Mouse (Mus musculus): Measurements from ENCODE around the gene Nlgn2. TPM values are rescaled to one million over a fixed set of nuclear protein-coding genes. Genes with fewer than 3 reads are reported as not detected.

Gene Nlgn2
- polyA plus RNA-seq (2012; rRNA removed): 19.8 and 19.9 TPM in 2 replicates

GRCm38 (mm10) chr11:69837604-69837951 is at the start of gene Nlgn2:
Nlgn2 (minus strand) TSS chr11:69837784.

DNA sequence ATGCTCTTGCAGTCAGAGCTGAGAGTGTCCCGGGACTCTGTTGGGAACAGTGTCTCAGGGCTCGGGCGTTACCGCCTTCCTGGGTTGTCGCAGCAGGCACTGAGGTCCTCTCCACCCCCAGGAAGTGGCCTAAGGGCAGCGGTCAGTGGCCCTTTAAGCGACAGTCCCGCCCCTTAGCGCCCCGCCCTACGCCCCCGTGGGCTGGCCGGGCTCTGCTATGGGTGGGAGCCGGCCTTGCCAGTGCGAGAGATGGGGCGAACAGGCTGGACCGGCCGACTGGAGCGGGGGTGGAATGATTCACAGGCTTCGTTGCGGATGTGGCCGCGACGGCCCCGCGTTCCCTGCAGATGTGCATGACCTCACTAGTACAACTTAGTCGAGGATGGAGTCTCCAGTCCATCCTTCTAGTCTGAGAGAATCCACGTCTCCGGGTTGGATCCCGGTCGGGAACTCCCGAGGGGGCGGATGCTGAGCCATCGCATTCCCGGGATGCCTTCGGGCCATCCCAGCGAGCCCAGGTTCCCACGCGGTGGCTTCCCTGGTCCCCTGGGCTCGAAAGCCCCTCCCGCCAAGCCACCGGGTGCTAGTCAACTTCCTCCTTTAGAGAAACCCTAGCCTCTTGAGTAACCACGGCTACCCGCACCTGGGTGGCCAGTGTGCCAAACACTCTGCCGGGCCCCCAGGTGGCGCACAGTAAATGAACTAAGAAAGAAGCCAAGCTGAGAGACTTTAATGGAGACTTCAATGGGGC is 43.4 kb upstream of the Nlgn2 start, which contains the start of gene Kctd11:
Gene Kctd11 (minus strand): TSS at position 554 of the 751 bp plus-strand sequence.

DNA sequence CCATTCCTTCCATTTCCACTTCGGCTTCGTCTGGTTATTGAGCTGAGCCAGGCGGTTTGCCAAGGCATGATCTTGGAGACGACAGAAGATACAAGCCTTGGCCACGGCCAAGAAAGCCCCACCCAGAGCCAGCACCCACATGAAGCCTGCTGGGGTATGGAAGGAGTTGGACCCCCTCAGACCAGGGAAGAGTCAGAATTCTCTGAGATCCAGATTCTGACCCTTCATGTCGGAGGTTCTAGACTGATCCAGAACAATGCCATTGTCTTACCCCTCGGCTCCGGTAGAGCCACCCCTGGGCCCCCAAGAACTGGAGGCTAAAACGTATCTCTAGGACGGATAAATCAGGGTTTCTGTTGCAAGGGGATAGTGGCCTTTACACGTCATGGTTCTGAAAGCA is 40.3 kb upstream of the Nlgn2 start, which contains the start of gene Tmem95:
Gene Tmem95 (minus strand): TSS at position 141 of the 400 bp plus-strand sequence.

GRCm38 (mm10) chr11:69858113-69858998 is 20.8 kb upstream of the Nlgn2 start, which contains the start of gene Tnk1:
Tnk1 (minus strand) TSS chr11:69858730.

GRCm38 (mm10) chr11:69846198-69846680 is 8.7 kb upstream of the Nlgn2 start, which contains the start of gene Plscr3:
Plscr3 (plus strand) TSS chr11:69846376.

DNA sequence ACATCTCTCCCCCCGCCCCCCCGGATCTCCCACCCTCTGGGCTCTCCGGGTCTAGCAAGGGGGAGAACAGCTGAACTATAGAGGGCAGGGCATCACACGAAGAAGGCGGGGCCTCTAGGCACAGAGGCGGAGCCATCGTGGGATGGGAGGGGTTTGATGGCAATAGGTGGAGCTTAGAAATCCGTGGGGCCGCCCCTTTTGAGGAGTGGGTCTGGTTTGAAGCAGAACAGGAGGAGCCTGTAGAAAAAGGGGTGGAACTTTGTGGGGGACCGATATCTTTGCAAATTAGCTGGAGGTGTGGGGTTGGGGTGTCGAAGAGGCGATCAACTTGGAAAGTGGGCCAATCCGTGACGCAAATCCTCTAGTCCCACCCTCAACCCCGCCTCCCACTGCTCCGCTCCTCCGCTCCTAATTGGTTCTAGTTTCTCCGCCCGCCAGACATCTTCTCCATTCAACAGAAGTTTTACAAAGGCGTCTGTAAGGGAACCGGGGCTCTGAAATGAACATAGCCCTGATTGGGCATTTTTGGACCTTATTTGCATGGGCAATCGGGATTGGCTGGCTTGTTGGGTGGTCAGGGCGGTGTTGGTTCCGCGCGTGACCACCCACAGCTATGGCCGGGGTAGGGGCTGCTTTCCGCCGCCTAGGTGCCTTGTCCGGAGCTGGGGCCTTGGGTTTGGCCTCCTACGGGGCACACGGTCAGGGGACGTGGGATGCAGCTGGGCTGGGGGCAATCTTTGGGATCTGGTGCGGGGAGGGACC is 549 bp upstream of the Nlgn2 start, which contains the start of gene Tmem256:
Gene Tmem256 (plus strand): TSS at position 563 of the 762 bp plus-strand sequence.

GRCm38 (mm10) chr11:69822080-69822479 is 15.5 kb downstream of the Nlgn2 start, which contains the start of gene Spem1:
Spem1 (minus strand) TSS chr11:69822180.

DNA sequence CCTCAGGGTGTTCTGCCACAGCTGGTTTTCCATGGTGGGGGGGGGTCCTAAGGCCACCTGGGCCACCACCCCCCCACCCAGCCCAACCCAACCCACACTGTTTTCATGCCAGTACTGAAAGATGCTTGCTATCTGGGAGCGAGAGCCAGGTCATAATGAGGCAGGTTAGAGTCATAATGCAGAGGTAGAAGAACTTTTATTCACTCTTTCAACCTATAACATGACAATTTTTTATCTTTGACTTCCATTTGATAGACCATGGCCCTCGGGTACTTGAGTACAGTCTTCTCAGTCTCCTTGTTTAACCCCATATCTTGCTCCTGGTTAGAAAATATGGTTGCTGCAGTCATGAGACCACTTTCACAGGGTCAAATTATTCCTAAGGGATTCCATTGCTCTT is 19.2 kb downstream of the Nlgn2 start, which contains the start of gene Spem2:
Gene Spem2 (minus strand): TSS at position 101 of the 400 bp plus-strand sequence.

DNA sequence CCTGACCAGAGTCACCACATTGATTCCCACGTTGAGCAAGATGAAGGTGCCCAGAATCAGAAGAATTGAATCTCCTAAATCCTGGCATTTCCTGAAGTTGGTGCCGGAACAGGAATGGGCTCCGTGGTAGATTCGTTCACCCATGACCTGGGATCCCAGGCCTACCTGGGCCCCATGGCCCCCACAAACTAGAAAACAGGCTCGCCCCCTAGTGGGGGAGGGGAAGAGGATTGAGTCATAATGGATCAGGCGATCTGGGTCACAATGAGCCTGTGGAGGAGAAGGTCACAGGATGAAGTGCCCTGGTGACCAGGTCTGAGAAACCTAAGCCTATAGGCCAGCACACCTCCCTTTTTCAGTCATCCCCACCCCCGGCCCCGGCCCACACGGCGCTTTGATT is 22.4 kb downstream of the Nlgn2 start, which contains the start of gene Gm39566:
Gene Gm39566 (minus strand): TSS at position 144 of the 400 bp plus-strand sequence.

GRCm38 (mm10) chr11:69804972-69805909 is 32.3 kb downstream of the Nlgn2 start, which contains the start of gene Tmem102:
Tmem102 (minus strand) TSS chr11:69805624.

DNA sequence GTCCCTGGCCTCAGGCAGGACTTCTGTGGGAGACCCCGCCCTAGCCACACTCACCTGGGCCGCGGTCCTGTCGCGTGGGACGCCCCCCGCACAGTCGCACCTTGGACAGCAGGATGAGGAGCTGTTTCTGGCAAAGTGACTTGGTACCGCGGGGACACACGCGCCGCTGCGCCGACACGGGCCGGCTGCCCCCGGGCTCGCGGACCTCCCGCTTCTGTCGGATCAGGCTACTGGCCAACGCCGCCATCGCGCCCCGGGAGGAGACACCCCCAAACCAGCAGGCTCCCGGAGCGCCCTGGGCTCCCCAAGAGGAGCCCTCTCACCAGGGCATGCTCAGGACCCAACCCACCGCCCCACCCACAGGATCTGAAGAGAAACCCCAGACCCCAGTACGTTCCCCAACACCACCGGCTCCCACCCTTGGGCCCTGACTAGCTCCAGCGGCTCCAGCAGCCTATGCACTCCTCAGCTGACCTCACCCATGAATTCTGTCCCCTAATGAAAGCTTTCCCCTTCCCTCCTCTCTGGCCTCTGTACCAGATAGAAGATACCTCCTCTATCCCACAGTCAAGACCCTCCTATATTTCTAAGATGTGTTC is 36.1 kb downstream of the Nlgn2 start, which contains the start of gene Fgf11:
Gene Fgf11 (minus strand): TSS at position 479 of the 599 bp plus-strand sequence.

DNA sequence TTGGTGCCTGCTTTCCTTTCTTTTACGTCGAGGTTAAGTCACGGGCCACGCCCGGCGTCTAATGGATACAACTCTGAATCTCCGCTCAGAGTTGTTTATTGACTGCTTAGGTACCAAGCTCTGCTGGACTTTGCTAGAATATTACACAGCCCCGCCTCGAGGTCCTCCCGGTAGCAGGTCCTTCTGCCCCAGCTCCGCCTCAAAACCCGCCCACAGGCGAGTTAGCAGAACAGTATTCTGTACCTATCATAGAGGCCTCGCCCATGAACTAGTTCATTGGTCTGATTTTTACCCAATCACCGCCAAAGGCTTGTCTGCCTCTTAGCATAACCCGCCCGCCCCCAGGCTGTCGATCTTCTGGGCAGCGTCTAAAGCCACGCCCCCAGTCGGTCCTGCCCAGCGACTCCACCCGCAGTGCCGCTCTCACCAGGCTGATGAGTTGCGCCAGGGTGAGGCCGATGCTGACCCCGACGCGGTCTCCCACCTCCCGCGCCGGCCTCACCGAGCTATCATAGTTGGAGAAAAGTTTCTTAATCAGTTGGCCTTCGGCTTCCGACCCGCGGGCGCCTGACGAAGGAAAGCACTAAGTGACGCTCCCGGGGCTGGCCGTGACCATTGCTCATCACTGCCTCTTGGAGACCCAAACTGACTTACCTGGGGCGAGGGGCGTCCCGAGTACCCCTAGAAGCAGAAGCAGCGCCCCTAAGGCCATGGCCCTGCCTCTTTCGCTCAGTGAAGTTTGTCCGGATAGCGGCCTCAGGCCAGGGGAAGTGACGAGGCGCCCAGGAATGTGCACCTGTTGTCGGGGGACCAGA is 42.2 kb downstream of the Nlgn2 start, which contains the start of gene Chrnb1:
Gene Chrnb1 (minus strand): TSS at position 776 of the 815 bp plus-strand sequence.

Other genes with a start within 250 kb of the Nlgn2 start
- 6.2 and 6.3 TPM in 2 replicates for gene Atp1b2, start 231.8 kb downstream of the Nlgn2 start, polyA plus RNA-seq (2012; rRNA removed)
- gene Shbg, start 219.9 kb downstream of the Nlgn2 start, polyA plus RNA-seq (2012; rRNA removed): not detected in 2 replicates
- 1.3 and 1.8 TPM in 2 replicates for gene Sat2, start 215.8 kb downstream of the Nlgn2 start, polyA plus RNA-seq (2012; rRNA removed)
- gene Fxr2, start 204.8 kb downstream of the Nlgn2 start, polyA plus RNA-seq (2012; rRNA removed): 40.4 and 45.3 TPM in 2 replicates
- gene Sox15, start 182.5 kb downstream of the Nlgn2 start, polyA plus RNA-seq (2012; rRNA removed): not detected in 2 replicates
- gene Mpdu1, start 175.1 kb downstream of the Nlgn2 start, polyA plus RNA-seq (2012; rRNA removed): 97.9 and 102 TPM in 2 replicates
- gene Cd68, start 171.6 kb downstream of the Nlgn2 start, polyA plus RNA-seq (2012; rRNA removed): 16.9 and 23.1 TPM in 2 replicates
- gene Eif4a1, start 165.4 kb downstream of the Nlgn2 start, polyA plus RNA-seq (2012; rRNA removed): 190 and 192 TPM in 2 replicates
- gene Senp3, start 155.7 kb downstream of the Nlgn2 start, polyA plus RNA-seq (2012; rRNA removed): 37.8 and 38.7 TPM in 2 replicates
- 15.1 and 20.9 TPM in 2 replicates for gene Tnfsf13, start 152.0 kb downstream of the Nlgn2 start, polyA plus RNA-seq (2012; rRNA removed)
- gene Tnfsf12, start 141.9 kb downstream of the Nlgn2 start, polyA plus RNA-seq (2012; rRNA removed): 26.3 and 32.5 TPM in 2 replicates
- 5.2 and 5.7 TPM in 2 replicates for gene Tnfsfm13, start 141.7 kb downstream of the Nlgn2 start, polyA plus RNA-seq (2012; rRNA removed)
- 19.8 and 20.0 TPM in 2 replicates for gene Polr2a, start 79.1 kb downstream of the Nlgn2 start, polyA plus RNA-seq (2012; rRNA removed)
- gene Slc35g3, start 75.8 kb downstream of the Nlgn2 start, polyA plus RNA-seq (2012; rRNA removed): 0.33 TPM in 1 of 2 replicates, not detected in the other
- gene Zbtb4, start 71.9 kb downstream of the Nlgn2 start, polyA plus RNA-seq (2012; rRNA removed): 37.2 and 40.3 TPM in 2 replicates
- gene Chrnb1, start 41.8 kb downstream of the Nlgn2 start, polyA plus RNA-seq (2012; rRNA removed): 5.7 and 8.7 TPM in 2 replicates
- 6.4 and 6.9 TPM in 2 replicates for gene Fgf11, start 35.9 kb downstream of the Nlgn2 start, polyA plus RNA-seq (2012; rRNA removed)
- 45.7 and 55.0 TPM in 2 replicates for gene Tmem102, start 32.2 kb downstream of the Nlgn2 start, polyA plus RNA-seq (2012; rRNA removed)
- gene Gm39566, start 22.5 kb downstream of the Nlgn2 start, polyA plus RNA-seq (2012; rRNA removed): not detected in 2 replicates
- gene Spem2, start 19.3 kb downstream of the Nlgn2 start, polyA plus RNA-seq (2012; rRNA removed): not detected in 2 replicates
- 0.22 TPM in 1 of 2 replicates, not detected in the other for gene Spem1, start 15.6 kb downstream of the Nlgn2 start, polyA plus RNA-seq (2012; rRNA removed)
- 153 and 198 TPM in 2 replicates for gene Tmem256, start 730 bp upstream of the Nlgn2 start, polyA plus RNA-seq (2012; rRNA removed)
- gene Plscr3, start 8.6 kb upstream of the Nlgn2 start, polyA plus RNA-seq (2012; rRNA removed): 55.2 and 58.3 TPM in 2 replicates
- gene Tnk1, start 20.9 kb upstream of the Nlgn2 start, polyA plus RNA-seq (2012; rRNA removed): 55.1 and 60.4 TPM in 2 replicates
- not detected in 2 replicates for gene Tmem95, start 40.2 kb upstream of the Nlgn2 start, polyA plus RNA-seq (2012; rRNA removed)
- 4.0 and 4.9 TPM in 2 replicates for gene Kctd11, start 43.6 kb upstream of the Nlgn2 start, polyA plus RNA-seq (2012; rRNA removed)
- gene Acap1, start 57.8 kb upstream of the Nlgn2 start, polyA plus RNA-seq (2012; rRNA removed): 6.5 and 6.7 TPM in 2 replicates
- gene 2810408A11Rik, start 63.2 kb upstream of the Nlgn2 start, polyA plus RNA-seq (2012; rRNA removed): 1.0 and 1.6 TPM in 2 replicates
- 43.3 and 44.8 TPM in 2 replicates for gene Neurl4, start 63.3 kb upstream of the Nlgn2 start, polyA plus RNA-seq (2012; rRNA removed)
- gene Gps2, start 76.1 kb upstream of the Nlgn2 start, polyA plus RNA-seq (2012; rRNA removed): 75.4 and 99.4 TPM in 2 replicates
- gene Eif5a, start 84.2 kb upstream of the Nlgn2 start, polyA plus RNA-seq (2012; rRNA removed): 270 and 293 TPM in 2 replicates
- gene Ybx2, start 98.0 kb upstream of the Nlgn2 start, polyA plus RNA-seq (2012; rRNA removed): 121 and 125 TPM in 2 replicates
- 33.6 and 50.8 TPM in 2 replicates for gene Slc2a4, start 110.4 kb upstream of the Nlgn2 start, polyA plus RNA-seq (2012; rRNA removed)
- 779 and 796 TPM in 2 replicates for gene Cldn7, start 127.0 kb upstream of the Nlgn2 start, polyA plus RNA-seq (2012; rRNA removed)
- gene Ctdnep1, start 143.4 kb upstream of the Nlgn2 start, polyA plus RNA-seq (2012; rRNA removed): 100 and 117 TPM in 2 replicates
- gene Elp5, start 144.7 kb upstream of the Nlgn2 start, polyA plus RNA-seq (2012; rRNA removed): 38.7 and 48.9 TPM in 2 replicates
- 207 and 284 TPM in 2 replicates for gene Gabarap, start 153.4 kb upstream of the Nlgn2 start, polyA plus RNA-seq (2012; rRNA removed)
- 12.3 and 13.5 TPM in 2 replicates for gene Phf23, start 158.0 kb upstream of the Nlgn2 start, polyA plus RNA-seq (2012; rRNA removed)
- gene Dvl2, start 162.8 kb upstream of the Nlgn2 start, polyA plus RNA-seq (2012; rRNA removed): 12.1 TPM in 2 replicates
- gene Acadvl, start 177.6 kb upstream of the Nlgn2 start, polyA plus RNA-seq (2012; rRNA removed): 106 and 112 TPM in 2 replicates
- gene Dlg4, start 179.2 kb upstream of the Nlgn2 start, polyA plus RNA-seq (2012; rRNA removed): 12.2 and 16.0 TPM in 2 replicates
- gene Asgr1, start 216.3 kb upstream of the Nlgn2 start, polyA plus RNA-seq (2012; rRNA removed): 0.22 and 0.60 TPM in 2 replicates

Data from colon, adult 2 months (tissue).